Mouse (Mus musculus) spleen, adult 2 months (tissue): ENCODE measurements around the gene Ppp6r1.
A peak's percentile ranks its signal among the peaks of the same experiment; 100 is the strongest.

Experiments used
- CTCF ChIP-seq: fragments of 200-500 bp; IDR thresholded peaks from 2 replicates; pipeline ENCODE4 v1.5.1; 2011; ENCODE audit warnings: mild to moderate bottlenecking, inconsistent platforms; ENCODE audit not compliant: insufficient read depth, insufficient read length, insufficient replicate concordance; ENCODE audit errors: extremely low read depth
- POLR2A ChIP-seq: fragments of 200-500 bp; IDR thresholded peaks from 2 replicates; pipeline ENCODE4 v1.6.1; 2011; ENCODE audit warnings: low read depth, low read length, inconsistent platforms

DNA sequence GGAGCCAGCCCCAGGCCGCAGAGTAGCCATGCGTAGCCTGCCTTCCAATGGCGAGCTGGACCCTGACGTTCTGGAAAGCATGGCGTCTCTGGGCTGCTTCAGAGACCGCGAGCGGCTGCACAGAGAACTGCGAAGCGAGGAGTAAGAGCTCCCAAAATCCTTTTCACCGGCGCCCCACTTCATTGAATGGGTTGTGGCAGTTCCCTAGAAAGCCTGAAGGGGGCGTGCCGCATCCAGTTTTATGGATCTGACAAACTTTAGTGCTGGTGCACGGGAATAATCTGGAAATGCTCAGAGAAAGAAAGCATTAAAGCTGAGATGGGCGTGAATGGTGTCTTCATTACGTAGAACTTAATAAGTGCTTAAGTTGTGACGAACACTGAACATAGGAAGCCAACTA is 46.3 kb upstream of the Ppp6r1 start:
- TF ChIP-seq CTCF (peak; percentile 36; the same call in 1 of the 2 replicates), POLR2A (no peak)
